Mouse (Mus musculus) erythroblast, embryonic 14.5 days (primary cell): ENCODE data around the gene Vps53.

ENCODE experiments used
- GATA1 ChIP-seq: IDR thresholded peaks from 2 replicates; pipeline ENCODE4 v1.6.1; 2012; ENCODE audit warnings: low read length, inconsistent platforms, mixed read lengths
- TAL1 ChIP-seq: IDR thresholded peaks from 3 replicates; pipeline ENCODE4 v1.6.1; 2012; ENCODE audit warnings: low read length, inconsistent platforms, mixed read lengths

- no peak for TF ChIP-seq GATA1
- no peak for TF ChIP-seq TAL1
Observed at GRCm38 (mm10) chr11:76033836-76034235, 145.6 kb downstream of the Vps53 start.
